Mouse (Mus musculus) telencephalon, adult 2 months (tissue): ENCODE data around the gene Pkd1l1.

Experiments used
- DNase-seq: peaks from one replicate; pipeline ENCODE4 v3.0.0-alpha.2; 2011; ENCODE audit warnings: low read depth, low spot score

The Pkd1l1 gene

DNA sequence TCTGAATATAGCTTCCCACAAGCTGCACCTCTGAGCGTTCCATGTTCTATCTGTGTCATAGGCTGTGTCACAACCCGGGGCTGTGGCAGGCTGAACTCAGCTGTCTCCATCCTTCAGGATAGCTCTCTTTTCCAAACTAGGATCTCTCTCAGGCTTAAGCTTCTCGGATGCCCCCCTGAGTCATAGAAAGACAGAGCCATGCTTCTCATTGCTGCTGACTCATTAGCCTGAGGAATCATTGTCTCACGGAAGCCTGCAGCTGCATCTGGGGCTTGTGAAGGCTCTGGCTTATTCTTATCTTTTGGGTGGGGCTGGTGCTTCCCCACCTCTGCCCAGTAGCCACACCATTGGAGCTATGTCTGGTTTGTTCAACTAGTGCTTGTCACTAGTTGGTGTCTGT lies 151.7 kb downstream of the Pkd1l1 start:
- DNase-seq = no peak

DNA sequence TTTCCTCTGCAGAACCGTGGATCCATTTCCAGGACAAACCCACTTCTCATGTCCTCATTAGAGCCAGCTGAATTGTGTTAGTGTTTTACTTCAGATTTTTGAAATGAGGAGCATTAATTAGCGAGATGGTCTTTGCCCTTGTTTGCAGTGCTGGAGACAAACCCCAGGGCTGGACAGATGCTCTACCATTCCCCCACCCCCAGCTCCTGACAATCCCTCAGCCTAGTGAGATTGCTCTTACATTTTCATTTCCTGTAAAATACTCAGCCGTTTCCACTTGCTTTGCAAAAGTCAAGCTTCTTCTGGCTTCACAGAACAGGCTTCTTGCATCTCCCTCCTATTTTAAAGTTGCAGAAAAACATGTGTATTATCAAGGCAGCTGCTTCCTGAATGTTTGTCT lies 155.7 kb downstream of the Pkd1l1 start:
- no peak for DNase-seq

DNA sequence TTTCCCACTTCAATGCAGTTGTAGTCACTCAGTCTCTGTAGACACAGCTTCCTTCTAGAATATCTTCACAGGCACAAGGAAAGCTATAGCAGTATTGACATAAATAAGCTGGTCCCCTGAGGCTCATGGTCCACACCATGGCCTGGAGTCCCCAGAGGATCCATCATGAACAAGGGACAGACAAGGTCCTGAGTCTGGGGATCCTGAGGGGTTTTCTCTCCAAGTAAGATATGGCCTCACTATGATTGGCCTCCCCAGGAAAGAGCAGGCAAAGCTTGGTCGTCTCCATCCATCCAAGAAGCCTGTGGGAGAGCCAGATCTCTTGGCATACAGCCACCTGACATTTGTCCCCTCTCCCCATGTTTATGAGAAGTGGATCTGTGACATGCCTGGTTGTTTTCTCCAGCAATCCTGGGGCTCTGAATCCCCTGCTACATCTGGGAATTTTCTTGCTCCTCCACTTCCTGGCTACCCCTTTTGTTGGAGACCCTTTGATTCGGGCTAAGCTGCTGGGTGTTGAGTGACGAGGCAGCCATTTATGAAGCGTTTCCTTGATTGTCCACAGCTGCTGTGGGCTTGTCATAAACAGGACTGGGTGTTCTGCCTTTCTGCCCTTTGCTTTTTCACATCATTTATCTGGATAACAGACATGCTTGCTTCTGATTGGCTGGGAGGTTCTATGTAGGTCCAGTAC lies 158.8 kb downstream of the Pkd1l1 start:
- no peak for DNase-seq

- no peak for DNase-seq
Measured at GRCm38 (mm10) chr11:8811506-8812100, 161.5 kb downstream of the Pkd1l1 start.

GRCm38 (mm10) chr11:8809644-8810043 lies 163.4 kb downstream of the Pkd1l1 start:
- DNase-seq = no peak

DNA sequence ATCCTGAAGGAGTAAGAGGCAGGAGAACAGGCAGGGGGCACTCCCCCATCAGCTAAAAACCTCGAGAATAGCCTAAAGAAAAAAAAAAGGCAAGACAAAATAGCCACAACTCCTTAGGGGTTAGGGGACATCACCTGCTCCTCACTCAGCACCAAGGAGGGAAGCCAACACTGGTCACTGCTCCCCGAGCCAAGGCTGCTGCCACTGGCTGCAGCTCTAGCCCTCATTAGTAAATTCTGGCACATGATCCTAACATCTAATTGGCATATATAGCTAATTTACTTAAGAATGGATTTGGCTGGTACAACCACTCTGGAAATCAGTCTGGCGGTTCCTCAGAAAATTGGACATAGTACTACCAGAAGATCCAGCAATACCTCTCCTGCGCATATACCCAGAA lies 166.1 kb downstream of the Pkd1l1 start:
- no peak for DNase-seq

DNA sequence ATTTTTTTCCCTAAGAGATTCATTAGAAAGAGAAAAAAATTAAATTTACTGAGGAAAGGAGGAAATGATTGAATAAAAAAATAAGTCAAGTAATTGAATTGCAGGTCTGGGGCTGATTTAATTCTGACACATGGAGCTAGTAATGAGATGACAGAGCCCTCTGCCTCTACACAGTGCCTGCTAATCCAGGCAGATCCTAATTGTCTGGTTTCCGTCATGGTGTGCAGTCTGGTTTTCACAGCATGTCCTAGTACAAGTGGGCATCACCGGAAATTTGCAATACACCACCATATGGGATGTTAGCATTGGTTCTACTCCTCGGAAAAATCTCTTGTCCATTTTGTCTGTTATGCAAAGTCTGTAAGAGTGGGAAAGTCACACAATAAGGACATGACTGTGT lies 168.9 kb downstream of the Pkd1l1 start:
- DNase-seq = no peak

DNA sequence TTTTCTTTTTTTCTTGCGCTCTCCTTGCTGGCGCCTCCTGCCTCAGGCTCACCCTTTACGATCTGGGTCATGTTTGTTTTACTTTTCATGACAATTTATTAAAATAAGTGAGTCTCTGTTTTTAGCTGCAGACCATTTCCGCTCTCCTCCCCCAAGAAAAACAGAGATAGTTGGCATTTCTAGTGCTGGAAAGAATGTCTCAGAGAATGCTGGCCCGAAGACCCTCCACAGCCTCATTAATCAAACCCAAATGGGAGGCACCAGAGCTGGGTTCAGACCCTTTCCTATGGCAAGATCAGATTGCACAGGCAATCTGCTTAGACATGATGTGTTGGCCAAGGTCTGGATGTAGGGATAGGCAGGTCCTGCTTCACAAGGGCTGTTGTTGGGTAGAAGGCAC lies 175.6 kb downstream of the Pkd1l1 start:
- DNase-seq = no peak

DNA sequence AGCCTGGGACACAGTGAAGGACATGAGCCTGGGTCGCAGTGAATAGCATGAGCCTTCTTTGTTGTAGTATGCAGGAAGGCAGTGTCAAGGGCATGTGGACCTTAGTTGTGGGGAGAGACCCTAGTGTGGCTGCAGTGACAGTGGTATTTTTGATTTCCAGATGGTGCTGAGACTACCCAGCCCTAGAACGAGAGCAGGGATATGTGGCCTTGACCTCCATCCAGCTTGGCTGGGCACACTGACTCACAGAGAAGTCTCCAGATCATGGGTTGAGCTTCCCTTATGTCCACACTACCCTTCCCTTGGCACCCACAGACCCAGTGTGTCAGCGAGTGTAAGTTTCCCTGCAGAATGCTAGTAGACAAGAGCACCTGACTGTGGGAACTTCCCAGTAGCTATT lies 178.0 kb downstream of the Pkd1l1 start:
- DNase-seq = no peak

GRCm38 (mm10) chr11:8792146-8792545 lies 180.9 kb downstream of the Pkd1l1 start:
- no peak for DNase-seq

DNA sequence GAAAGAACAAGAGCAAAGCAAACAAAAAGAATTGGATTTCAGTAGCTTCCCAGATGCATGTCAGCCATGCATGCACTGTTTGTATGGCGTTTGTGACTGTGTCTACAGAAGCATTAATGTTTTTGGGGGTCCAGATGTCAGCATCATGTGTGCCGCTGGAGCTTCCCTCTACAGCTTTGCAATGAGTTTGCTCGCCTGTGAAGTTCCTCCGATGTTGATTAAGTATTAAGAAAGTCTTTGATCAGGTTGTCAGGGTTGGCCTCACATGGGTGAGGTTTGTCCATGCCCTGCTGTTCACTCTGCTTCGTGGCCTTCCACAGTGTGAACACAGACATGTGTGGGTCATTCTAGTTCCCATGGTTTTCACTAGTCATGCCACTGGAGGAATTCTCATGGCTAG lies 183.9 kb downstream of the Pkd1l1 start:
- no peak for DNase-seq

GRCm38 (mm10) chr11:8787604-8788003 lies 185.5 kb downstream of the Pkd1l1 start:
- DNase-seq = no peak

- DNase-seq = no peak
Measured at GRCm38 (mm10) chr11:8784413-8784812, 188.7 kb downstream of the Pkd1l1 start.

DNA sequence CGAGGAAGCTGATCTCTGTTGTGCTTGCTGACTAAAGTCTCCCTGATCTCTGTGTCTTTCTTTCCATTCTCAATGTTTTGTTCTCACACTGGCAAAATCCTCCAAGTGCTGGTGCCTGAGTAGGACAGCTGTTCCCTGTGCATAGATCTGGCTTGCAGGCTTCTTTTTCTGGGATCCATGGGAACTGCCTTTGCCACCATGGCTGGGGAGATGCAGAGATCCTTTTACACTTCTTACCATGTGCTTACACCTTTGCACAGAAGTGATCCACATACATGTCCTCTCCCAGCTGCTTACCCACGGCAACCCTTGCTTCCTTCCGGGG lies 191.0 kb downstream of the Pkd1l1 start:
- no peak for DNase-seq

DNA sequence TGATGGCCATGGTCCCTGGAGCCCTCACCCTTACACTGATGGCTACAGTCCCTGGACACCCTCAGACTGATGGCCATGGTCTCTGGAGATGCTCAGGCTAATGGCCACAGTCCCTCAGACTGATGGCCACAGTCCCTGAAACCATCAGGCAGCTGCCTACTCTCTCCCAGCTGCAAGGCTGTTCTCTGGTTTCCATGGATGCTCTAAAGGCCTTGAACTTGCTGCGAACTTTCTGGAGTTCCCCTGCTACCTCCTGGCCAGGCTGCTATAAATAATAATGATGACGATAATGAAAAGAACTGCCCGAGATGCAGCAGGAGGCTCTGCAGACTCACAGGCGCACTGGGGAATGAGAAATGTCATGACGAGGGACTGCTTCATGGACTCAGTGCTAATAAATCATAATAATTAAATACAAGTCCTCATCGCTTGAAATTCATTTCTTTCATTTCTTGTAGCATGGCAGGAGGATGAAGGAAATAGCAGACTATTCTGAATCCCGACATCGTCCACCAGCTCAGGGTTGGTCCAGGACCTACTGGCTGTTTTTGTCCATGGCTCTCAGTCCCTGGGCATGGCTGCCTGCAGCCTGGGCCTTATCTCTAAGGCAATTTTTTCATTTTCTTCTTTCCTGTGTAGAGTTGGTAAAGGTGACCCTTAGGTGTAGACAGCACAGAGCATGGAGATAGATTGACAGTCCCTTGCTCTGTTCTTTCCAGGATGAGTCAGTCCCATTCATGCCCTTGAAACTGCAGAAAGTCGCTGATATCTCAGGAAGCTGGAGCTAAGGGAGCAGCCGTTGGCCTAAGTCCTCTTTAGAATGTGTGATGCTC lies 191.5 kb downstream of the Pkd1l1 start:
- no peak for DNase-seq

DNA sequence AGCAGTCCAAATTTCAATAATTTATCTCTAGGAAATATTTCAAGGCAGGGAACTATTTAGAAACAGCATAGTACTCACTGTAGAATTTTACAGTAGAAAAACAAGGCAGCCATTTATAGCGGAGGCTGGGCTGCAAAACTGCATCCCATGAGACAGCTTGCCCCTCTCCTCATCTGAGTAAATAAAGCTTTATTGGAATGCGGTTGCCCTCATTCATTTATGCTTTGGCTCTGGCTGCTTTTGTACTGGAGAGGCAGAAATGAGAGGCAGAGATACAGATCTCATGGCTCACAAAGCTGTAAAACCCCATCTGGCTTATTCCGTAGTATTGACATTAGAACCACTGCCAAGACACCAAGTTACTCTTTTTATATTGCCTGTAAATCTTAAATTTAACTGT lies 193.6 kb downstream of the Pkd1l1 start:
- DNase-seq = no peak
